Comparison of ENCODE assay signal across 10 mouse cellular contexts in genomic region chr11:70028401-70029129, GRCm38 (mm10). TPM values are rescaled to one million over a fixed set of nuclear protein-coding genes. Genes with fewer than 3 reads are reported as not detected.
A peak's percentile ranks its signal among the peaks of the same experiment; 100 is the strongest.
DNase-seq lines count a peak whose midpoint lies in the region; ATAC-seq and TF ChIP-seq lines count a peak whose summit lies in the region.
"Had no signal": no experiment of that assay in that cellular context is flagged by ENCODE, and none has a peak within 500 bp of the region (broad histone marks: within the 10 kb centered on the region; RNA-seq: fewer than 3 reads in every experiment).

No protein-coding gene starts in this region.

- H3K9ac ChIP-seq in kidney, embryonic 15.5 days: no peak overlapping the region
- H3K9ac ChIP-seq in embryonic facial prominence, embryonic 13.5 days: peak overlapping the region; percentile 62
- peak overlapping the region; percentile 43 for H3K9ac ChIP-seq in hindbrain, postnatal 0 days (replicated peaks; ENCODE audit: low read length)
- H3K9ac ChIP-seq in neural tube, embryonic 12.5 days: peak overlapping the region; percentile 56

- H3K4me1 ChIP-seq in kidney, embryonic 15.5 days: peaks cover 62% of the 10 kb centered on the region
- H3K4me1 ChIP-seq in embryonic facial prominence, embryonic 13.5 days: peaks cover 66% of the 10 kb centered on the region
- H3K4me1 ChIP-seq in hindbrain, postnatal 0 days (ENCODE audit: insufficient read depth, low read length): peaks cover 37% of the 10 kb centered on the region
- peaks cover 65% of the 10 kb centered on the region for H3K4me1 ChIP-seq in neural tube, embryonic 12.5 days

- WGBS in kidney, embryonic 15.5 days: 17% methylated on average over 12 of the region's 12 CpGs
- WGBS in embryonic facial prominence, embryonic 13.5 days: 22% methylated on average over 12 of the region's 12 CpGs
- 14% methylated on average over 12 of the region's 12 CpGs for WGBS in hindbrain, postnatal 0 days
- 23% methylated on average over 12 of the region's 12 CpGs for WGBS in neural tube, embryonic 12.5 days

- ATAC-seq in kidney, embryonic 15.5 days (replicated peaks; ENCODE audit: low FRiP score): no peak; the same call in 1 of the 2 replicates
- no peak for ATAC-seq in embryonic facial prominence, embryonic 13.5 days (ENCODE audit: insufficient number of reproducible peaks, insufficient read depth, low FRiP score, low TSS enrichment, low read depth)
- peak; percentile 3; the same call in 1 of the 2 replicates for ATAC-seq in hindbrain, postnatal 0 days
- peak; percentile 17 for ATAC-seq in neural tube, embryonic 12.5 days (ENCODE audit: low FRiP score, low read depth)

- H3K4me3 ChIP-seq in kidney, embryonic 15.5 days (replicated peaks): peak overlapping the region; percentile 31
- peak overlapping the region; percentile 33 for H3K4me3 ChIP-seq in embryonic facial prominence, embryonic 13.5 days
- peak overlapping the region; percentile 27 for H3K4me3 ChIP-seq in hindbrain, postnatal 0 days (ENCODE audit: low read length)
- peak overlapping the region; percentile 29 for H3K4me3 ChIP-seq in neural tube, embryonic 12.5 days

- H3K4me2 ChIP-seq in kidney, embryonic 15.5 days: peak overlapping the region; percentile 68
- peak overlapping the region; percentile 65 for H3K4me2 ChIP-seq in embryonic facial prominence, embryonic 13.5 days
- H3K4me2 ChIP-seq in hindbrain, postnatal 0 days (ENCODE audit: low read depth, low read length): peak overlapping the region; percentile 60
- H3K4me2 ChIP-seq in neural tube, embryonic 12.5 days (replicated peaks): peak overlapping the region; percentile 68

- no peaks in the 10 kb centered on the region for H3K9me3 ChIP-seq in kidney, embryonic 15.5 days (replicated peaks)
- no peaks in the 10 kb centered on the region for H3K9me3 ChIP-seq in embryonic facial prominence, embryonic 13.5 days
- no peaks in the 10 kb centered on the region for H3K9me3 ChIP-seq in hindbrain, postnatal 0 days (ENCODE audit: low read length)
- no peaks in the 10 kb centered on the region for H3K9me3 ChIP-seq in neural tube, embryonic 12.5 days

- H3K27me3 ChIP-seq in kidney, embryonic 15.5 days: no peaks in the 10 kb centered on the region
- no peaks in the 10 kb centered on the region for H3K27me3 ChIP-seq in embryonic facial prominence, embryonic 13.5 days
- no peaks in the 10 kb centered on the region for H3K27me3 ChIP-seq in hindbrain, postnatal 0 days (ENCODE audit: insufficient read depth, low read length)
- H3K27me3 ChIP-seq in neural tube, embryonic 12.5 days (replicated peaks): no peaks in the 10 kb centered on the region

- DNase-seq in kidney, adult 18-20 months: no peak
- DNase-seq in hindbrain, postnatal 0 days (ENCODE audit: low spot score): no peak
- no peak for DNase-seq in thymus, postnatal 36 days
- no peak for DNase-seq in layer of hippocampus, postnatal 36 days
- DNase-seq in adrenal gland, postnatal 25 days: no peak

- no peak for TF ChIP-seq CTCF in hindbrain, postnatal 0 days (IDR thresholded peaks at IDR 0.05; ENCODE audit: low read depth)

- H3K27ac ChIP-seq in kidney, embryonic 15.5 days: peak overlapping the region; percentile 89
- peak overlapping the region; percentile 90 for H3K27ac ChIP-seq in embryonic facial prominence, embryonic 13.5 days
- peak overlapping the region; percentile 89 for H3K27ac ChIP-seq in hindbrain, postnatal 0 days
- H3K27ac ChIP-seq in neural tube, embryonic 12.5 days: peak overlapping the region; percentile 92

- H3K36me3 ChIP-seq in kidney, embryonic 15.5 days: peaks cover 34% of the 10 kb centered on the region
- H3K36me3 ChIP-seq in embryonic facial prominence, embryonic 13.5 days: peaks cover 32% of the 10 kb centered on the region
- peaks cover 22% of the 10 kb centered on the region for H3K36me3 ChIP-seq in hindbrain, postnatal 0 days (ENCODE audit: insufficient read depth, low read length)
- H3K36me3 ChIP-seq in neural tube, embryonic 12.5 days: peaks cover 25% of the 10 kb centered on the region

RNA-seq across cellular contexts. Expression of gene Dlg4, which starts 11.8 kb away (rescaled TPM):
- polyA plus RNA-seq in kidney, embryonic 15.5 days (2015; fragmentation: Nextera tagmentation; extraction: Ambion mirVana): 12.9 and 15.2 TPM in 2 replicates
- polyA plus RNA-seq in embryonic facial prominence, embryonic 13.5 days (2015; fragmentation: Nextera tagmentation; extraction: Ambion mirVana): 13.1 and 13.5 TPM in 2 replicates
- 209 and 225 TPM in 2 replicates for total RNA-seq in hindbrain, postnatal 0 days (2014; rRNA removed)
- 18.8 and 22.4 TPM in 2 replicates for polyA plus RNA-seq in hindbrain, postnatal 0 days (2015; fragmentation: Nextera tagmentation; extraction: Ambion mirVana)
- polyA plus RNA-seq in neural tube, embryonic 12.5 days (2016; fragmentation: Nextera tagmentation; extraction: Ambion mirVana): 23.6 and 25.5 TPM in 2 replicates
- total RNA-seq in layer of hippocampus, postnatal 36 days (2021): 100 to 1,000 TPM; 888 to 914 TPM
- 30.7 and 31.0 TPM in 2 replicates for total RNA-seq in adrenal gland, postnatal 25 days (2021)

RNA-seq across cellular contexts. Expression of gene Acadvl, which starts 13.4 kb away (rescaled TPM):
- polyA plus RNA-seq in kidney, embryonic 15.5 days (2015; fragmentation: Nextera tagmentation; extraction: Ambion mirVana): 78.1 and 83.0 TPM in 2 replicates
- 78.2 and 82.3 TPM in 2 replicates for polyA plus RNA-seq in embryonic facial prominence, embryonic 13.5 days (2015; fragmentation: Nextera tagmentation; extraction: Ambion mirVana)
- 44.4 and 47.2 TPM in 2 replicates for total RNA-seq in hindbrain, postnatal 0 days (2014; rRNA removed)
- 65.2 and 75.2 TPM in 2 replicates for polyA plus RNA-seq in hindbrain, postnatal 0 days (2015; fragmentation: Nextera tagmentation; extraction: Ambion mirVana)
- 59.1 and 63.7 TPM in 2 replicates for polyA plus RNA-seq in neural tube, embryonic 12.5 days (2016; fragmentation: Nextera tagmentation; extraction: Ambion mirVana)
- total RNA-seq in layer of hippocampus, postnatal 36 days (2021): 10 to 100 TPM; 54.9 to 58.6 TPM
- total RNA-seq in adrenal gland, postnatal 25 days (2021): 391 and 422 TPM in 2 replicates

RNA-seq across cellular contexts. Expression of gene Asgr1, which starts 25.3 kb away (rescaled TPM):
- polyA plus RNA-seq in kidney, embryonic 15.5 days (2015; fragmentation: Nextera tagmentation; extraction: Ambion mirVana): 1.3 and 2.3 TPM in 2 replicates
- 0.24 and 0.47 TPM in 2 replicates for polyA plus RNA-seq in embryonic facial prominence, embryonic 13.5 days (2015; fragmentation: Nextera tagmentation; extraction: Ambion mirVana)
- 2.3 and 2.8 TPM in 2 replicates for total RNA-seq in hindbrain, postnatal 0 days (2014; rRNA removed)
- polyA plus RNA-seq in hindbrain, postnatal 0 days (2015; fragmentation: Nextera tagmentation; extraction: Ambion mirVana): 3.7 TPM in 2 replicates
- polyA plus RNA-seq in neural tube, embryonic 12.5 days (2016; fragmentation: Nextera tagmentation; extraction: Ambion mirVana): 0.68 and 1.1 TPM in 2 replicates
- 1 to 10 TPM in 1 of 2 experiments, not detected in 1; 1.2 TPM for total RNA-seq in layer of hippocampus, postnatal 36 days (2021)
- total RNA-seq in adrenal gland, postnatal 25 days (2021): 0.91 and 3.4 TPM in 2 replicates
- total RNA-seq: hematopoietic stem cell, adult 5-6 weeks had no signal
- polyA plus RNA-seq: spleen, adult 2 months had no signal

RNA-seq across cellular contexts. Expression of gene Dvl2, which starts 28.2 kb away (rescaled TPM):
- polyA plus RNA-seq in kidney, embryonic 15.5 days (2015; fragmentation: Nextera tagmentation; extraction: Ambion mirVana): 38.2 and 43.2 TPM in 2 replicates
- polyA plus RNA-seq in embryonic facial prominence, embryonic 13.5 days (2015; fragmentation: Nextera tagmentation; extraction: Ambion mirVana): 55.0 and 56.8 TPM in 2 replicates
- 20.9 and 37.3 TPM in 2 replicates for total RNA-seq in hindbrain, postnatal 0 days (2014; rRNA removed)
- 18.1 and 19.3 TPM in 2 replicates for polyA plus RNA-seq in hindbrain, postnatal 0 days (2015; fragmentation: Nextera tagmentation; extraction: Ambion mirVana)
- 39.0 and 40.7 TPM in 2 replicates for polyA plus RNA-seq in neural tube, embryonic 12.5 days (2016; fragmentation: Nextera tagmentation; extraction: Ambion mirVana)
- total RNA-seq in layer of hippocampus, postnatal 36 days (2021): 10 to 100 TPM; 36.8 to 41.7 TPM
- total RNA-seq in adrenal gland, postnatal 25 days (2021): 19.6 and 22.3 TPM in 2 replicates

RNA-seq across cellular contexts. Expression of gene Phf23, which starts 33.0 kb away (rescaled TPM):
- 75.8 and 78.8 TPM in 2 replicates for polyA plus RNA-seq in kidney, embryonic 15.5 days (2015; fragmentation: Nextera tagmentation; extraction: Ambion mirVana)
- polyA plus RNA-seq in embryonic facial prominence, embryonic 13.5 days (2015; fragmentation: Nextera tagmentation; extraction: Ambion mirVana): 87.8 and 93.3 TPM in 2 replicates
- 34.3 and 47.9 TPM in 2 replicates for total RNA-seq in hindbrain, postnatal 0 days (2014; rRNA removed)
- 44.0 and 46.0 TPM in 2 replicates for polyA plus RNA-seq in hindbrain, postnatal 0 days (2015; fragmentation: Nextera tagmentation; extraction: Ambion mirVana)
- 89.4 and 92.5 TPM in 2 replicates for polyA plus RNA-seq in neural tube, embryonic 12.5 days (2016; fragmentation: Nextera tagmentation; extraction: Ambion mirVana)
- 10 to 100 TPM; 45.4 to 47.4 TPM for total RNA-seq in layer of hippocampus, postnatal 36 days (2021)
- total RNA-seq in adrenal gland, postnatal 25 days (2021): 55.7 and 64.6 TPM in 2 replicates

Comparison
In these comparisons a context has a peak if more than half of its experiments do, and no peak if none do; other contexts are left out.
1. ATAC-seq: peak in hindbrain, postnatal 0 days (single experiment) and neural tube, embryonic 12.5 days (single experiment); none in kidney, embryonic 15.5 days (single experiment) and embryonic facial prominence, embryonic 13.5 days (single experiment).
2. Peak in every context shown above with its lines, with median percentiles within 50 percentile points of each other: H3K27ac ChIP-seq, H3K4me2 ChIP-seq and H3K4me3 ChIP-seq.